Mouse (Mus musculus) midbrain, embryonic 10.5 days (tissue): Measurements from ENCODE around the gene Abca7. TPM values are rescaled to one million over a fixed set of nuclear protein-coding genes. Genes with fewer than 3 reads are reported as not detected.
A peak's percentile ranks its signal among the peaks of the same experiment; 100 is the strongest.

Experiments used
- DNase-seq: peaks from one replicate; pipeline ENCODE4 v3.0.0-alpha.2; 2017; ENCODE audit warnings: low spot score
- H3K27ac ChIP-seq: fragments of 300-500 bp; sonication (generic); replicated peaks from 2 replicates; pipeline ENCODE4 v1.5.1; 2016; ENCODE audit warnings: mild to moderate bottlenecking
- H3K27me3 ChIP-seq: fragments of 300-500 bp; sonication (generic); 2 replicates; pipeline ENCODE4 v1.6.1; 2016; ENCODE audit warnings: low read depth, mild to moderate bottlenecking; ENCODE audit not compliant: poor library complexity, severe bottlenecking
- H3K36me3 ChIP-seq: fragments of 300-500 bp; sonication (generic); 2 replicates; pipeline ENCODE4 v1.6.1; 2016; ENCODE audit warnings: mild to moderate bottlenecking, moderate library complexity
- H3K4me1 ChIP-seq: fragments of 300-500 bp; sonication (generic); 2 replicates; pipeline ENCODE4 v1.6.1; 2016
- H3K4me3 ChIP-seq: fragments of 300-500 bp; sonication (generic); 2 replicates; pipeline ENCODE4 v1.5.1; 2016; ENCODE audit warnings: mild to moderate bottlenecking, moderate library complexity
- H3K9me3 ChIP-seq: fragments of 300-500 bp; sonication (generic); replicated peaks from 2 replicates; pipeline ENCODE4 v1.6.1; 2016; ENCODE audit warnings: mild to moderate bottlenecking
- WGBS: fragments of 180-500 bp; shearing (Covaris S2); methylation state at CpG from one replicate; pipeline ENCODE4 v1.1.7; 2016; 5-methylcytosine and 5-hydroxymethylcytosine counted together
- polyA plus RNA-seq: library from polyadenylated mRNA; unstranded; fragments of >200 nt; fragmentation: Nextera tagmentation; extraction: Ambion mirVana; gene quantifications from 2 replicates; pipeline ENCODE4 v1.2.1, GENCODE M21; 2016

Gene Abca7
- polyA plus RNA-seq, 1 experiment from 2014 or later, result 3.2 TPM

DNA sequence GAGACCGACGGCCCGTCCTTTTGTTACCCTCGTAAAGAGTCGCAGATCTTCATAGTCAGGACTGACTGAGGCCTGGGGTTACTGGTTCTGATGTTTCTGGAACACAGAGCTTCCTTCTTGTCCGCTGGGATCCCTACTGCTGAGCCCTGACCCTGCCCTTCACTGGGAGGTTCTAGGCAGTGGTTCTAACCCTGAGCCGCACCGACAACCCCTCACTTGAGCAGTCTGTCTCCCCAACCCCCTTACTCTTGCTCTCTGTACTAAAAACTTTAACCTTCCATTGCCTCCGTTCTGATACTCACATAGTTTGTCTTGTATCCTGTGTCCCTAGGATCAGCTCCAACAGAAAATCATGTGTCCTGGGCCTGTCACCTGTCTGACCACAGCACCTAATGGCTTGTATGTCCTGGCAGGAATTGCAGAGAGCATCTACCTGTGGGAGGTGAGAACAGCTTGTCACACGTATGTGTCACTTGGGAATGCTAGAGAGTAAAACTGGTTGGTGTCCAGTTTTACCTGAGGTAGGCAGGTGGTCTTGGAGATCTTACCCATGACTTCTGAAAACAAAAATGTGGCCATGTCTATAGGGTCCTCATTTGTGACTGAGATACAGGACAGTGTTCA is 35.5 kb upstream of the Abca7 start:
- peak overlapping the region; percentile 89 for H3K27ac ChIP-seq

DNA sequence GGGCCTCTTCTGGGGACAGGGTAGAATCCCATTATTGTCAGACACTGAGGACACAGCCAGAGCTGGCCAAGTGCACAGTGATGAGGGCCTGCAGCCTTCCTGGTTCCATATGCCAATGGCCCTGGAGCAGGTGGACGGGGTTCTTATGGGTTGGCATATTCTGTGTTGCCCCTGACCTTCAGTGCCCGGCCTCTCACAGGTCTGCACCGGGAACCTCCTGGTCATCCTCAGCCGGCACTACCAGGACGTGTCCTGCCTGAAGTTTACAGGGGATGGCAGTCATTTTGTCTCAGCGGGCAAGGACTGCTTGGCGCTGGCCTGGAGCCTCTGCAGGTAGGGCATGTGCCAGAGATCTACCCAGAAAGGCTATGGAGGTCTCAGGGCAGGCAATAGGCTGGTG is 31.6 kb upstream of the Abca7 start:
- Histone ChIP-seq H3K4me3 (no peak overlapping the region), H3K27ac (no peak overlapping the region), H3K36me3 (peaks cover 78% of the 10 kb centered on the region), H3K9me3 (no peaks in the 10 kb centered on the region), H3K4me1 (peaks cover 18% of the 10 kb centered on the region), H3K27me3 (peaks cover 19% of the 10 kb centered on the region)
- 94% methylated on average over 7 of the region's 7 CpGs for WGBS
- no peak for DNase-seq

More for the DNA sequence above, 35.5 kb upstream of the Abca7 start:
- Histone ChIP-seq H3K9me3 (no peaks in the 10 kb centered on the region), H3K27me3 (peaks cover 6% of the 10 kb centered on the region; the same call in 1 of the 2 replicates), H3K4me1 (peaks cover 38% of the 10 kb centered on the region), H3K36me3 (peaks cover 47% of the 10 kb centered on the region), H3K4me3 (peak overlapping the region; percentile 80)
- DNase-seq, result no peak
- WGBS, result 22% methylated on average over 10 of the region's 10 CpGs

DNA sequence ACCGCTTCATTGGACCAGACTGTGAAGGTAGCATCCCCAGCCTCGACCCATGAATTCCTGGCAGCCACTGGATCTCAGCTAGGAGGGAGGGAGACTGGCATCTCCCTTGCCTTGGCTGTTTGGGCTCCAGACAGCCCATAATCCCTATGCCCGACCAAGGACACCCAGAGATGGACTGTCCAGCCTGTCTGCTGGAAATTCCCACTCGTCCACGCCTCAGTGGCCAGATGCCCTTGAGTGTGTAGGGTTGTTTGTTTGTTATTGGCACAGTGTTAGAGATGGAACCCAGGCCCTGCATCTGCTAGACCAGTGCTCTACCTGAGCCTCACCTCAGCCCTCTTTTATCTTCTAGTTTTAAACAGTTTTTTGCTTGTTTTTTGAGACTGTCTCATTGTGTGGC is 31.0 kb upstream of the Abca7 start:
- peaks cover 14% of the 10 kb centered on the region for H3K4me1 ChIP-seq
- no peak for DNase-seq
- peaks cover 78% of the 10 kb centered on the region for H3K36me3 ChIP-seq
- WGBS, result 90% methylated on average over 5 of the region's 5 CpGs
- H3K27ac ChIP-seq, result no peak overlapping the region
- H3K4me3 ChIP-seq, result no peak overlapping the region
- peaks cover 25% of the 10 kb centered on the region for H3K27me3 ChIP-seq
- no peaks in the 10 kb centered on the region for H3K9me3 ChIP-seq

DNA sequence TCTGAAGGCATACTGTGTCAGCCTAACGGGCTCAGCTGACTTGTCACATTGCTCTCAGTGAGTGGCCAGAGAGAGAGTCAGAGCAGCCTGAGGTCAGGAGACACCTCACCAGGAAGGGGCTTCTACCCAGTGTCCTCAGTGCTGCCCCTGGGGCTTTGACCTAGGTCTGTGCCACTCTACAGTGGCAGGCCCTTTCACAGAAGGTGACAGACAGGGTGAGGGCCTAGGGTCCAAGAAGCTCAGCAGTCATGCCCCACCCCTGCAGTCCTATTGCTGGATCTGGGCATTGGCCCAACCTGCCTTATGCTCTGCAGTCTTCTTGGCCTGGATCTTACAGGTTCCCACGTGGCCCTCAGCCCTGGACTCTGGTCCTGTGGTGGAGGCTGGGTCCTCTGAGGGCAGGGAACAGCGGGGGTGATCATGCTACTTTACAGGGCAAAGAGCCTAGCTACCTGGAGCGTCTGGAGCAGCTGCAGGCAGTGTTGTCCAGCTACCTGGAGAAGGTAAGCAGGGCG is 29.4 kb upstream of the Abca7 start:
- H3K27me3 ChIP-seq, result peaks cover 42% of the 10 kb centered on the region
- H3K36me3 ChIP-seq, result peaks cover 69% of the 10 kb centered on the region
- H3K27ac ChIP-seq, result no peak overlapping the region
- DNase-seq, result no peak
- peaks cover 13% of the 10 kb centered on the region for H3K4me1 ChIP-seq
- WGBS, result 91% methylated on average over 5 of the region's 5 CpGs
- H3K4me3 ChIP-seq, result no peak overlapping the region
- H3K9me3 ChIP-seq, result no peaks in the 10 kb centered on the region

DNA sequence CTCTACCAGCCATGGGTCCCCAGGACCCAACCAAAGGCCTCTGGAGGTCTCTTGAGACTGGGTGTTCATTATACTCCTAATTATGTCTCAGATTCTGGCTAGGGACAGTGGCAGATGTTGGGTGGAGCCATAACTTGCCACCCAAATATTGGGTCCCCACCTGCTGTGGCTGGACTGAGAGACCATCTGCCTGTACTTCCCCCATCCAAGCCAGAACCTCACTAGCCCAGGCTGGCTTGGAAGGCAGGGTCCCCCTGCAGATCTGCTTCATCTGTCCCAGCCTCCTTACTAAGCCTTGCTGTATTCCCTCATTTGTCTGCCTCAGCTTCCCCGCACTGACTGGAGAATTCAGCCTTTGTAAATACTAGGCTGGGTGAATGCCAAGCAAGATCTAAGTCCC is 28.1 kb upstream of the Abca7 start:
- Histone ChIP-seq H3K9me3 (no peaks in the 10 kb centered on the region), H3K27ac (no peak overlapping the region), H3K36me3 (peaks cover 57% of the 10 kb centered on the region), H3K4me3 (no peak overlapping the region), H3K27me3 (peaks cover 54% of the 10 kb centered on the region), H3K4me1 (peaks cover 13% of the 10 kb centered on the region)
- no peak for DNase-seq
- 82% methylated on average over 1 of the region's 1 CpGs for whole genome bisulfite sequencing

DNA sequence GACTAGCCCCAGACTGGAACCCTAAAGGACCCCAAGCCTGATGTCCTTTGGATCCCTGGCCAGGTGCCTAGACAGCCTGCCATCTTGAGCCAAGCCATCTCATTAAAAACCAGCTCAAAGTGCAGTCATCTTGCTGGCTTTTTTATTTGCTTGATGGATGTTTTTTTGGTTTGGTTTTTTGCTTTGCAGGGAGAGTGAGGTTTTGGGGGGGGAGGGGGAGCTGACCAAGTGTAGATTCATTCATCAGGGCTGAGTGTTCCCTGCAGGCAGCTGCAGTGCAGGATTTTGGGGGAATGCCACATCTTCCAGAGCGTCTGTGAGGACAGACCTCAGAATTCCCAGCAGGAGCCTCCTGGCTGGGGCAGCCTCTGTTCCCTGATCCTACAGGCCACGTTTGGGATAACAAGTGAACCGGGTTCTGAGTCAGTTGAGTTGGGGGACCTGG is 27.1 kb upstream of the Abca7 start:
- WGBS, result 19% methylated on average over 3 of the region's 3 CpGs
- H3K4me3 ChIP-seq, result no peak overlapping the region
- no peaks in the 10 kb centered on the region for H3K9me3 ChIP-seq
- H3K27me3 ChIP-seq, result peaks cover 63% of the 10 kb centered on the region
- DNase-seq, result no peak
- H3K36me3 ChIP-seq, result peaks cover 53% of the 10 kb centered on the region
- H3K4me1 ChIP-seq, result peaks cover 13% of the 10 kb centered on the region
- no peak overlapping the region for H3K27ac ChIP-seq

DNA sequence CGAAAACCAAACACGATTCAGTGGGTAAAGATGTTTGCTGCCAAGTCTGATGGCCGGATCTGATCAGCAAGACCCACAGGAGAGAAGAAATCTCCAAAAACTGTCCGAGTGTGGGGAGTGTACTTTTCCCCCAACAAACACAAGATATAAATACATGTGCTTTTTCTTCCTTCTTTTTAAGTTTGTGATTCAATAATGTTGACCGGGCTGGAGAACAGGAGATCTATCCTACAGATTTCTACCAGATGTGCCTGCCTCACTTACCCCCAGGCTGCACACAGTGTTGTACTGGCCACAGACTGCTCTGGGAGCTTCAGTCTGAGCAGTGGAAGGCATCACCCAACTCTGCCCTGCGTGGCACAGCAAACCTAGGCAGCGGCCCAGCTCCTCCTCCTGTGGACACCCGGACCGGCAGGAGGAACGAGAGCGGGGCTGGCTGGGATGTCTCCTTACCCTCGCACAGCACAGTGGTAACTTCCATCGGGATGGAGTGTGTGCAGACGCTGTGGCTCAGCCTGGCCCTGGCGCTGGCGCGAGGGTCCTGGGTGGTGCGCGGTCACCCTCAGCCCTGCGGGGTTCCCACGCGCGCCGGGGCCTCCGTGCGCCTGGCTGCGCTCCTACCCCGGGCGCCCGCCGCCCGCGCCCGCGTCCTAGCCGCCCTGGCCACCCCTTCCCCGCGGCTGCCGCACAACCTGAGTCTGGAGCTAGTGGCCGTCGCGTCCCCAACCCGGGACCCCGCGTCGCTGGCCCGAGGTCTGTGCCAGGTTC is 25.7 kb upstream of the Abca7 start, which contains the start of gene Grin3b:
Grin3b (plus strand) TSS at position 301 of the 768 bp plus-strand sequence.
- Histone ChIP-seq H3K9me3 (no peaks in the 10 kb centered on the region), H3K4me3 (peak within 1 kb of the TSS; percentile 53), H3K27ac (peak within 1 kb of the TSS; percentile 52; the same call in 1 of the 2 replicates), H3K27me3 (peaks cover 67% of the 10 kb centered on the region), H3K36me3 (peaks cover 51% of the 10 kb centered on the region), H3K4me1 (peaks cover 13% of the 10 kb centered on the region)
- 9% methylated on average over 47 of the region's 47 CpGs for WGBS
- no peak for DNase-seq

DNA sequence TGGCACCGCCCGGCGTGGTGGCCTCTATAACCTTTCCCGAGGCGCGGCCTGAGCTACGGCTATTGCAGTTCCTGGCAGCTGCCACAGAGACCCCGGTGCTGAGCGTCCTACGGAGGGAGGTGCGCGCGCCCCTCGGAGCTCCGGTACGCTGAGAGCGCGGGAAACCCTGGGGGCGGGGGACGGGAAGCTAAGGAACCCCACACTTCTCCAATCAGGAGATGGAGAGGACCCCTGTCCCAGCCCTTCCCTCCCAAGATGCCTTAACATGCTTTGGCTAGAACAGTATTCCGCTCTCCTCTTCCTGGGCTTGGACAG is 25.2 kb upstream of the Abca7 start:
- H3K36me3 ChIP-seq, result peaks cover 51% of the 10 kb centered on the region
- H3K27ac ChIP-seq, result peak overlapping the region; percentile 52; the same call in 1 of the 2 replicates
- DNase-seq, result peak; percentile 42
- H3K4me3 ChIP-seq, result peak overlapping the region; percentile 53
- peaks cover 13% of the 10 kb centered on the region for H3K4me1 ChIP-seq
- peaks cover 69% of the 10 kb centered on the region for H3K27me3 ChIP-seq
- H3K9me3 ChIP-seq, result no peaks in the 10 kb centered on the region
- 4% methylated on average over 21 of the region's 21 CpGs for WGBS

DNA sequence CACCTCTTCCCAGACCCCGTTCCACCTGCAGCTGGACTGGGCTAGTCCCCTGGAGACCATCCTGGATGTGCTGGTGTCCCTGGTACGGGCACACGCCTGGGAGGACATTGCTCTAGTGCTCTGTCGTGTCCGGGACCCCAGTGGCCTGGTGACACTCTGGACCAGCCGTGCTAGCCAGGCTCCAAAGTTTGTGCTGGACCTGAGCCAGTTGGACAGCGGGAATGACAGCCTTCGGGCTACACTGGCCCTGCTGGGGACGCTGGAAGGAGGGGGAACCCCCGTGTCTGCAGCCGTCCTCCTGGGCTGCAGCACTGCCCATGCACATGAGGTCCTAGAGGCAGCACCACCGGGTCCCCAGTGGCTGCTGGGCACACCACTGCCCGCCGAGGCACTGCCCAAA is 23.5 kb upstream of the Abca7 start:
- WGBS, result 83% methylated on average over 14 of the region's 14 CpGs
- no peak for DNase-seq
- Histone ChIP-seq H3K4me1 (peaks cover 13% of the 10 kb centered on the region), H3K36me3 (peaks cover 51% of the 10 kb centered on the region), H3K27ac (no peak overlapping the region), H3K9me3 (0 out of 2 replicates have a peak, but pooled peaks cover 8% of the 10 kb centered on the region), H3K4me3 (no peak overlapping the region), H3K27me3 (peaks cover 83% of the 10 kb centered on the region)

DNA sequence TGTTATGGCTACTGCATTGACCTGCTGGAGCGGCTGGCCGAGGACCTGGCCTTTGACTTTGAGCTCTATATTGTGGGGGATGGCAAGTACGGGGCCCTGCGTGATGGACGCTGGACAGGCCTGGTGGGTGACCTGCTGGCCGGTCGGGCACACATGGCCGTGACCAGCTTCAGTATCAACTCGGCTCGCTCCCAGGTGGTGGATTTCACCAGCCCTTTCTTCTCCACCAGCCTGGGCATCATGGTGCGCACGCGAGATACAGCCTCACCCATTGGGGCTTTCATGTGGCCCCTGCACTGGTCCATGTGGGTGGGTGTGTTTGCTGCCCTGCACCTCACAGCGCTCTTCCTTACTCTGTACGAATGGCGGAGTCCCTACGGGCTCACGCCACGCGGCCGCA is 22.2 kb upstream of the Abca7 start:
- no peak overlapping the region for H3K27ac ChIP-seq
- H3K4me1 ChIP-seq, result peaks cover 13% of the 10 kb centered on the region
- H3K27me3 ChIP-seq, result peaks cover 75% of the 10 kb centered on the region
- WGBS, result 92% methylated on average over 21 of the region's 21 CpGs
- H3K9me3 ChIP-seq, result 0 out of 2 replicates have a peak, but pooled peaks cover 8% of the 10 kb centered on the region
- H3K4me3 ChIP-seq, result no peak overlapping the region; the same call in 1 of the 2 replicates
- no peak for DNase-seq
- H3K36me3 ChIP-seq, result peaks cover 54% of the 10 kb centered on the region

DNA sequence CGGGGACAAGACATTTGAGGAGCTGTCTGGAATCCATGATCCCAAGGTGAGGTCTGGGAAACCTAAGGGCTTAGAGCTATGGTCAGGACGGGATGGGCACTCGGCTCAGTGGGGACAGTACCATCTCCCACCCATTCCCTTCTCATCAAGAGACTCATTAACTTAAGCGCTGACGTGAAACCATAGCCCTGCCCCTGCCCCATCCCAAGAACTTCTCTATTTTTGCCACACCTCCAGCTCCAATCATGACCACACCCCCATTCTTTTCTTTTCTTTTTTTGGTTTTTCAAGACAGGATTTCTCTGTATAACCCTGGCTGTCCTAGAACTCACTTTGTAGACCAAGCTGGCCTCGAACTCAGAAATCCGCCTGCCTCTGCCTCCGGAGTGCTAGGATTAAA is 21.6 kb upstream of the Abca7 start:
- H3K27me3 ChIP-seq, result peaks cover 69% of the 10 kb centered on the region
- no peak overlapping the region for H3K4me3 ChIP-seq
- no peak overlapping the region for H3K27ac ChIP-seq
- no peak for DNase-seq
- H3K9me3 ChIP-seq, result 0 out of 2 replicates have a peak, but pooled peaks cover 8% of the 10 kb centered on the region
- peaks cover 15% of the 10 kb centered on the region for H3K4me1 ChIP-seq
- WGBS, result 92% methylated on average over 8 of the region's 8 CpGs
- peaks cover 60% of the 10 kb centered on the region for H3K36me3 ChIP-seq

DNA sequence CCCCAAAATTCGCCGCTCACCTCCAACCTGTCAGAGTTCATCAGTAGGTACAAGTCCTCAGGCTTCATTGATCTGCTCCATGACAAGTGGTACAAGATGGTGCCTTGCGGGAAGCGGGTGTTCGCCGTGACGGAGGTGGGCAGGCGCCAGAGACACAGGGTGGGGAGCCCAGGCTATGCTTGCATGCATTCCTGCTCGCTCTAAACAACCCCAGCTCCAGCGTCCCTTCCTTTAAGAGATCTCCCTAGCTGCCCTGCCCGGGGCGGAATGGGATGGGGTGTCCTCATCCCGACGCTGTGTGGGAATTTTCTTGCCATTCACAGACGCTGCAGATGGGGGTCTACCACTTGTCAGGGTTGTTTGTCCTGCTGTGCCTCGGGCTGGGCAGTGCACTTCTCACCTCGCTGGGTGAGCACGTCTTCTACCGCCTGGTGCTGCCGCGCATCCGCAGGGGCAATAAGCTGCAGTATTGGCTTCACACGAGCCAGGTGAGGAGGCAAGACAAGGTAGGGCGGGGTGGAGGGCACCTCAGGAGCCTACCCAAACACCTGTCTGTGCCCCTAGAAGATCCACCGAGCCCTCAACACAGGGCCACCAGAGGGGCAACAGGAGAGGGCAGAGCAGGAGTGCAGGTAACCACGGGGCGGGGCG is 20.1 kb upstream of the Abca7 start:
- 83% methylated on average over 28 of the region's 28 CpGs for whole genome bisulfite sequencing
- Histone ChIP-seq H3K4me3 (peak overlapping the region; percentile 22; the same call in 1 of the 2 replicates), H3K4me1 (peaks cover 10% of the 10 kb centered on the region), H3K36me3 (peaks cover 67% of the 10 kb centered on the region), H3K27ac (no peak overlapping the region), H3K27me3 (peaks cover 54% of the 10 kb centered on the region), H3K9me3 (0 out of 2 replicates have a peak, but pooled peaks cover 8% of the 10 kb centered on the region)
- DNase-seq, result no peak
